Mouse (Mus musculus) midbrain, embryonic 10.5 days (tissue): ENCODE measurements around the gene Cks1b. TPM values are rescaled to one million over a fixed set of nuclear protein-coding genes. Genes with fewer than 3 reads are reported as not detected.

Experiments used
- polyA plus RNA-seq: library from polyadenylated mRNA; unstranded; fragments of >200 nt; fragmentation: Nextera tagmentation; extraction: Ambion mirVana; gene quantifications from 2 replicates; pipeline ENCODE4 v1.2.1, GENCODE M21; 2016

Cks1b gene
- polyA plus RNA-seq, 1 experiment from 2014 or later = 645 TPM

Other genes with a start within 250 kb of the Cks1b start
- 99.2 and 104 TPM in 2 replicates for gene Scamp3, start 240.9 kb downstream of the Cks1b start, polyA plus RNA-seq
- 31.0 and 35.0 TPM in 2 replicates for gene Fam189b, start 235.2 kb downstream of the Cks1b start, polyA plus RNA-seq
- gene Gba, start 215.5 kb downstream of the Cks1b start, polyA plus RNA-seq = 37.1 and 41.5 TPM in 2 replicates
- gene Thbs3, start 203.2 kb downstream of the Cks1b start, polyA plus RNA-seq = 82.2 and 108 TPM in 2 replicates
- 238 TPM in 2 replicates for gene Mtx1, start 191.3 kb downstream of the Cks1b start, polyA plus RNA-seq
- gene Muc1, start 189.3 kb downstream of the Cks1b start, polyA plus RNA-seq = 1.8 and 3.4 TPM in 2 replicates
- gene Krtcap2, start 172.4 kb downstream of the Cks1b start, polyA plus RNA-seq = 268 and 282 TPM in 2 replicates
- gene Trim46, start 172.1 kb downstream of the Cks1b start, polyA plus RNA-seq = 5.7 and 11.5 TPM in 2 replicates
- gene Dpm3, start 159.0 kb downstream of the Cks1b start, polyA plus RNA-seq = 94.9 and 101 TPM in 2 replicates
- gene Slc50a1, start 147.8 kb downstream of the Cks1b start, polyA plus RNA-seq = 29.8 and 34.3 TPM in 2 replicates
- 11.8 TPM in 2 replicates for gene Efna1, start 137.2 kb downstream of the Cks1b start, polyA plus RNA-seq
- 3.9 and 7.0 TPM in 2 replicates for gene Efna3, start 95.4 kb downstream of the Cks1b start, polyA plus RNA-seq
- 20.5 and 21.9 TPM in 2 replicates for gene Efna4, start 80.4 kb downstream of the Cks1b start, polyA plus RNA-seq
- 30.5 and 34.9 TPM in 2 replicates for gene Adam15, start 68.4 kb downstream of the Cks1b start, polyA plus RNA-seq
- gene Dcst2, start 56.4 kb downstream of the Cks1b start, polyA plus RNA-seq = 0.11 and 0.12 TPM in 2 replicates
- gene Dcst1, start 53.1 kb downstream of the Cks1b start, polyA plus RNA-seq = 0.11 and 0.20 TPM in 2 replicates
- 0.39 and 0.83 TPM in 2 replicates for gene Zbtb7b, start 23.6 kb downstream of the Cks1b start, polyA plus RNA-seq
- 0.68 and 1.2 TPM in 2 replicates for gene Lenep, start 15.6 kb downstream of the Cks1b start, polyA plus RNA-seq
- gene Flad1, start 6.5 kb downstream of the Cks1b start, polyA plus RNA-seq = 27.9 and 34.2 TPM in 2 replicates
- 51.8 TPM in 2 replicates for gene Shc1, start 60 bp upstream of the Cks1b start, polyA plus RNA-seq
- gene Pygo2, start 11.8 kb upstream of the Cks1b start, polyA plus RNA-seq = 41.9 and 43.3 TPM in 2 replicates
- 18.6 and 19.9 TPM in 2 replicates for gene Pbxip1, start 18.3 kb upstream of the Cks1b start, polyA plus RNA-seq
- 79.0 and 79.2 TPM in 2 replicates for gene Pmvk, start 36.2 kb upstream of the Cks1b start, polyA plus RNA-seq
- gene Kcnn3, start 101.8 kb upstream of the Cks1b start, polyA plus RNA-seq = 0.68 and 1.1 TPM in 2 replicates